In genomic region chr2:127182598-127183381, GRCm38 (mm10) we compare ENCODE assay signal across 8 mouse cellular contexts. TPM values are rescaled to one million over a fixed set of nuclear protein-coding genes. Genes with fewer than 3 reads are reported as not detected.
DNase-seq lines count a peak whose midpoint lies in the region; ATAC-seq lines count a peak whose summit lies in the region.

No protein-coding gene starts in this region.

- H3K27me3 ChIP-seq in megakaryocyte, embryonic 14.5 days (replicated peaks): peaks cover 3% of the 10 kb centered on the region

- peak; percentile 100 for ATAC-seq in inflammation-experienced regulatory T-cells, adult 6 months

- DNase-seq in adrenal gland, adult 8-10 months: peak; percentile 81
- DNase-seq in embryo, embryonic 11.5 days (ENCODE audit: low read depth, low spot score): peak; percentile 56
- peak; percentile 81 for DNase-seq in gastrocnemius, postnatal 25 days
- peak; percentile 80 to 89 for DNase-seq in left cerebral cortex, adult 9 months (ENCODE audit: low spot score in 2 of 2)
- peak; percentile 90 to 95 for DNase-seq in right cerebral cortex, postnatal 10 days (ENCODE audit: low spot score in 2 of 2)
- DNase-seq in urinary bladder, postnatal 14 days (ENCODE audit: low spot score): peak; percentile 75

- H3K36me3 ChIP-seq in megakaryocyte, embryonic 14.5 days (replicated peaks; ENCODE audit: low read length): no peaks in the 10 kb centered on the region

- peaks cover 23% of the 10 kb centered on the region for H3K4me1 ChIP-seq in megakaryocyte, embryonic 14.5 days

- peak overlapping the region; percentile 91 for H3K4me3 ChIP-seq in megakaryocyte, embryonic 14.5 days (replicated peaks)

- no peaks in the 10 kb centered on the region for H3K9me3 ChIP-seq in megakaryocyte, embryonic 14.5 days

RNA-seq across cellular contexts. Expression of gene 1810024B03Rik, which starts 25.3 kb away (rescaled TPM):
- 1 to 10 TPM; 1.1 to 2.5 (median 1.9) TPM for total RNA-seq in adrenal gland, adult 8-10 months (2022)
- under 1 TPM; 0.23 to 0.54 TPM for total RNA-seq in gastrocnemius, postnatal 25 days (2021)
- polyA plus RNA-seq in inflammation-experienced regulatory T-cells, adult 6 months (2017; shearing (Covaris generic)): 1 to 10 TPM in 1 of 3 experiments, under 1 TPM in 2; 0.69 to 1.3 (median 0.71) TPM
- polyA plus RNA-seq in megakaryocyte, embryonic 14.5 days (2012; ENCODE audit: insufficient read depth, low replicate concordance): 0.11 TPM in 1 of 2 replicates, not detected in the other

RNA-seq across cellular contexts. Expression of gene Snrnp200, which starts 25.4 kb away (rescaled TPM):
- 100 to 1,000 TPM in 2 of 4 experiments, 10 to 100 TPM in 2; 81.3 to 110 (median 95.1) TPM for total RNA-seq in adrenal gland, adult 8-10 months (2022)
- total RNA-seq in gastrocnemius, postnatal 25 days (2021): 10 to 100 TPM; 32.8 to 34.1 TPM
- polyA plus RNA-seq in inflammation-experienced regulatory T-cells, adult 6 months (2017; shearing (Covaris generic)): 10 to 100 TPM; 47.3 to 57.9 (median 47.8) TPM
- 0.64 and 3.3 TPM in 2 replicates for polyA plus RNA-seq in megakaryocyte, embryonic 14.5 days (2012; ENCODE audit: insufficient read depth, low replicate concordance)

RNA-seq across cellular contexts. Expression of gene Itpripl1, which starts 39.5 kb away (rescaled TPM):
- 1 to 10 TPM; 4.8 to 6.5 (median 5.4) TPM for total RNA-seq in adrenal gland, adult 8-10 months (2022)
- total RNA-seq in gastrocnemius, postnatal 25 days (2021): 1 to 10 TPM; 4.1 to 5.2 TPM
- polyA plus RNA-seq in inflammation-experienced regulatory T-cells, adult 6 months (2017; shearing (Covaris generic)): 10 to 100 TPM; 54.1 to 78.4 (median 55.1) TPM
- polyA plus RNA-seq in megakaryocyte, embryonic 14.5 days (2012; ENCODE audit: insufficient read depth, low replicate concordance): 1.4 TPM in 1 of 2 replicates, not detected in the other

RNA-seq across cellular contexts. Expression of gene Ncaph, which starts 49.0 kb away (rescaled TPM):
- total RNA-seq in adrenal gland, adult 8-10 months (2022): 1 to 10 TPM; 1.6 to 2.4 (median 1.7) TPM
- total RNA-seq in gastrocnemius, postnatal 25 days (2021): 1 to 10 TPM; 1.7 to 2.4 TPM
- polyA plus RNA-seq in inflammation-experienced regulatory T-cells, adult 6 months (2017; shearing (Covaris generic)): 10 to 100 TPM in 1 of 3 experiments, 1 to 10 TPM in 2; 4.9 to 62.0 (median 8.0) TPM
- 2.4 and 4.2 TPM in 2 replicates for polyA plus RNA-seq in megakaryocyte, embryonic 14.5 days (2012; ENCODE audit: insufficient read depth, low replicate concordance)

Comparison
In these comparisons a context has a peak if more than half of its experiments do, and no peak if none do; other contexts are left out.
1. Peak in every context shown above with its lines: DNase-seq, ATAC-seq and H3K4me3 ChIP-seq.